Mouse (Mus musculus): ENCODE measurements around the gene Stard13.

GRCm38 (mm10) chr5:151232576-151233299, 898 bp downstream of the Stard13 start:
- TF ChIP-seq CTCF (IDR thresholded peaks at IDR 0.05; ENCODE audit: borderline replicate concordance, control insufficient read depth, extremely low read depth, insufficient read depth, low read length, poor library complexity) (no peak), POLR2A (IDR thresholded peaks at IDR 0.05; ENCODE audit: control insufficient read depth, extremely low read depth, insufficient read depth, low read length, poor library complexity) (no peak)

Measured in thymus, adult 2 months (tissue).